Mouse (Mus musculus) spleen, postnatal 10 days (tissue): ENCODE data around the gene Tmcc1.
"Not testable (repeated sequence)": the region's sequence is repeated elsewhere in the genome, so short reads cannot be mapped to it uniquely, and the experiment has no call there.

Experiments
- DNase-seq, 2 experiments: peaks; one replicate each; pipeline ENCODE4 v3.0.0; 2021 to 2022; ENCODE audit warnings: low spot score in 2 of 2

Gene Tmcc1

GRCm38 (mm10) chr6:116147386-116147785, 45.9 kb downstream of the Tmcc1 start:
- DNase-seq, result no peak

DNA sequence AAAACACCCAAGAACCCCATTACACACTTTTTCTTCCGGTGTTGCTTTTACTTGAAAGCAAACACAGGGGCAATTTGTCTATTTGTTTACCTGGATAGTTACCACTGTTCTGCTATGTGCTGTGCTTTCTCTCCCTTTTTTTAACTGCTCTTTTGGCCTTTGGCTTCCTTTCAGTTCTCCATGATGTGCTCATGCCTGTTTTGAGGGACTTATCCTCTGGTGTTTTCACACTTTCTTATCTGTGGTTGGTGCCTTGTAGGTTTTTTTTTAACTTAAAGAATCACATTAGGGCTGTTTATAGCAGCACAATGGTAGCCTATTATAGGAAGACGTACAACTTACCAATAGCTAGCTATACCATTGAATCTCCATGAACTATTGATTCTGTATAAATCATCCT, 51.6 kb downstream of the Tmcc1 start:
- no peak for DNase-seq

DNA sequence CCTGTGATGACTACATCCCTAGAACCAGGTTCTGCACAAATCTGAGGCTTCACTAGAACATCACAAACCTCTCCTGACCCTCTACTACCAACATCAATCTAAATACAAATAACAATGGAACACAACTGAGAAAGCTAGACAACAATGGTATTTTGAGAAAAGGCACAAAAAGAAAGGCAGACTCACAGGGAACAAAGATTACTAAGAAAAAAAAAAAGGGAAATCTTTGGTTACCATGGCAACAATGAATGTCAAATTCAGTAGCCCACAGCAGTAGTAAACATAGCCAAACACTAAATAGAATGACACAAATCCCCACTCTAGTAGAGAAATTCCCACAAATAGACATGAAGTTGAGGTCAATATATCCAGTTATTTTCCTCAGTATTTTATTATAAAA, 52.5 kb downstream of the Tmcc1 start:
- DNase-seq, result no peak

GRCm38 (mm10) chr6:116139143-116139856, 54.0 kb downstream of the Tmcc1 start:
- DNase-seq, result no peak

- peak in 1 of 2 experiments; percentile 30 for DNase-seq
Measured at GRCm38 (mm10) chr6:116135971-116136632, 57.2 kb downstream of the Tmcc1 start.

DNA sequence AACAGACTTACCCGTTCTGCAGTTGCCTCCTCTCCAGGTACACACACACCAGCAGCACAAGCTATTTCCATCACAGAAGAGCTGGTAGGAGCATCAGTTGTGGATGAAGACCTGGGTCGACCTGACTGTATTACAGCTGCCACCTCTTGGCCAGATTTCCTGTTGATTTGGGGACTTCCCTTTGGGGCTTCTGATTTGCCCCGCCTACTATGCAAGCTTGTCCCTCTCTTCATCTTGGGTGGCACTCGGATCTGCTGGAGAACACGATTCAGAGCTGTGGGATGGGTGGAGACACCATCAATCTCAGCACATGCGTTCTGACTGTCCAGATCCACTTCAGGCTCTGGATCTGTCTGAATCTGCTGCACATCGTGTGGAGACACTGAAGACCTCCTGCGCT, 59.5 kb downstream of the Tmcc1 start:
- no peak for DNase-seq

DNA sequence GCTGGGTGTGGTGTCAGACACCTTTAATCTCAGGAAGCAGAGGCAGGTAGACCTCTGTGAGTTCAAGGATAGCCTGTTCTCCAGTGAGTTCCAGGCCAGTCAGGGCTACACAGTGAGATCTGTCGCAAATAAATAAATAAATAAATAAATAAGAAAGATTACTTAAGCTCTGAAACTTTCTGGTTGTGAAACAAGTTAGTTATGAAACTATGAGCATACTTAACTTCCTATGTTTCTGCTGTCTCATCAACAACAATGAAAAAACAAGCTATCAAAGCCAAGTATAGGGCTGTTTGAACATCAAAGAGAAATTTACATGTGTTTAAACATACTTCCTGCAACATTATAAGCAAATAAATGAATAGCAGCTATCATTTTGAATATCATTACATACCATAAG, 61.5 kb downstream of the Tmcc1 start:
- no peak for DNase-seq

DNA sequence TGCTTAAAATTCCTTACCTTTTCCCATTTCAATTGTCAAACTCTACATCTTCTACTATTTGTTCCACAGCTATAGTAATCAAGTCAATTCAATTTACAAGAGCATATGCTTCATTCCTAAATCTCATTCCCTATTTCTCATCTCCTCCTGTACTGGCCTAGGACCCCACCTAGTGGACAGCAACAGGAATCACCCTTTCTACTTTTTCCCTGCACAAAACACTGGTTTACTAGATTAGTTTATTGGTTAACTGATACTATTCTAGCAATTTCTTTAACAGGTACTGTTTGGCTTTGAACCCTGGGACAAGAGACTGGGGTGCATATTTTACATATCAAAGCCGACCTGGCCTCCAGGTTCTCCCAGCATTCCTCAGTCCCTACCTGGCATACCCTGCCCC, 64.6 kb downstream of the Tmcc1 start:
- no peak for DNase-seq

DNA sequence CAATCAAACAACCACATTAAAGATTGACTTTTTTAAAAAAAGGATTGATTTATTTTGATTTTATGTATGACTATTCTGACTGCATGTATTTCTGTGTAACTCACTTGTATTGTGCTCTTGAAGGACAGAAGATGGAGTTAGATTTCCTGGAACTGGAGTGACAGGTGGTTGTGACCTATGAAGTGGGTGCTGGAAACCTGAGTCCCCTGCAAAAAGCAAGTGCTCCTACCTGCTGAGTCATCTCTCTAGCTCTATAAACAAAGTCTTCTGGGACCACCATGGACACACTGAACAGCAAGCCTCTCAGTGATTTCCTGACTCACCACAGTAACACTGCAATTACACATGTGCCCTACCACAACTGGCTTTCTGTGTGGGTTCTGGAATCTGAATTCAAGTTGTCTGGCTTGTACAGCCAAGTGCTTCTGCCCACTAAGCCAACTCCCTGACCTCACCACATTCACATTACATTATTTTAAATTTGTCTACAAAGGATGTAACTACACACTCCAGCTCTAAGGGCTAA, 65.3 kb downstream of the Tmcc1 start:
- no peak for DNase-seq

- no peak for DNase-seq
Measured at GRCm38 (mm10) chr6:116126577-116126976, 66.7 kb downstream of the Tmcc1 start.

- no peak for DNase-seq
Measured at GRCm38 (mm10) chr6:116122881-116123280, 70.4 kb downstream of the Tmcc1 start.

- no peak for DNase-seq
Measured at GRCm38 (mm10) chr6:116119669-116120068, 73.6 kb downstream of the Tmcc1 start.

- DNase-seq, result not testable (repeated sequence)
Measured at GRCm38 (mm10) chr6:116116634-116117033, 76.7 kb downstream of the Tmcc1 start.

GRCm38 (mm10) chr6:116110588-116110987, 82.7 kb downstream of the Tmcc1 start:
- DNase-seq, result no peak

- peak; percentile 20 for DNase-seq
Measured at GRCm38 (mm10) chr6:116107471-116108358, 85.6 kb downstream of the Tmcc1 start.

- no peak for DNase-seq
Measured at GRCm38 (mm10) chr6:116106967-116107470, 86.3 kb downstream of the Tmcc1 start.

GRCm38 (mm10) chr6:116097579-116097978, 95.7 kb downstream of the Tmcc1 start:
- no peak for DNase-seq

DNA sequence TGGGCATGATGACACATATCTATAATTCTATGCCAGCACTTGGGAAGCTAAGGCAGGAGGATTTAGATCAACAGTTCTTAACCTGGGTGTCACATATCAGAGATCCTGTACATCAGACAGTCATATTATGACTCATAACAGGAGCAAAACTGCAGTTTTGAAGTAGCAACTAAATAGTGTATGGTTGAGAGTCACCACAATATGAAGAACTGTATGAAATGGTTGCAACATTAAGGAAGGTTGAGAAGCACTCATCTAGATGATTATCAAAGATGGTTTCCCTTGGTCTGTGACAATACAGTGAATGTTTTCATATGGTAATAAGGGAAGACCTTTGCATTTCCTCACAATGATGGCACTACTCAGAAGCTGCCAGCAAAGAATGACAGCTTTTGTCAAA, 103.9 kb downstream of the Tmcc1 start:
- no peak for DNase-seq

DNA sequence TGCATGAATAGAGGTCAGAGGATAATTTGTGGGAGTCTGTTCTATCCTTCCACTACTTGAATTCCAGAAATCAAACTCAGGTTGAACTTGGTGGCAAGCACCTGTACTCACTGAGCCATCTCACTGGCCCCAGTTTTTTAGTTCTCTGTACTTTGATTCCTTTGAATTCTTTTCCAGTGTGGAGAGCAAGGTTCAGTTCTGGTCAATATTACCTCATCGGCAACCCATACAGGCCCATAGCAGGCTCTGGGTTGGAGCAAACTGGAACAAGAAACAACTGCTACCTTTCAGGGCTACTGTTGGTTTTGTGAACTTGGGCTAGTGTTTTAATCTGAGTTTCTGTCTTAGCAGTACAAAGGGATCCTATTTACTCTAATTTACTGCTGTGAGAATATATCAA, 107.2 kb downstream of the Tmcc1 start:
- no peak for DNase-seq

GRCm38 (mm10) chr6:116082239-116082638, 111.0 kb downstream of the Tmcc1 start:
- DNase-seq, result no peak

GRCm38 (mm10) chr6:116081375-116081774, 111.9 kb downstream of the Tmcc1 start:
- DNase-seq, result no peak

DNA sequence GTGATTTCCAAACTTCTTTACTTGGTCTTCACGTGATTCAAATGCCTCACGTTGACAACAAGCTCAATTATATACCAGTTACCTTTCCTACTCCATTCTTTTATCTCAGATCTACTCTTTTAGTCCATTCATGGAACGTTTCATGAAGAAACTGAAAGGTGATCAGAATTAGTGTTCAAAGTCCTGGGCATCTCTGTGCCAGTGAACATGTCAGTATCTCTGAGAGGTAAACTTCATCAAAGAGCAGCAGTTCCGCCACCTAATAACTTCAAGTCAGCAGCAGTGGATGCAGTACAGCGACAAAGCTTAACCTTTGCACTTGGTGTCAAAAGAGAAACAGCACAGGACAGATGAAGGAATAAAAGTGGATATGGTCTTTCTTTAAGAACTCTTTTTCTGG, 112.5 kb downstream of the Tmcc1 start:
- no peak for DNase-seq
